Mouse (Mus musculus): ENCODE results near the gene Pdss2.
"Not testable (repeated sequence)": the region's sequence is repeated elsewhere in the genome, so short reads cannot be mapped to it uniquely, and the experiment has no call there.

The Pdss2 gene

DNA sequence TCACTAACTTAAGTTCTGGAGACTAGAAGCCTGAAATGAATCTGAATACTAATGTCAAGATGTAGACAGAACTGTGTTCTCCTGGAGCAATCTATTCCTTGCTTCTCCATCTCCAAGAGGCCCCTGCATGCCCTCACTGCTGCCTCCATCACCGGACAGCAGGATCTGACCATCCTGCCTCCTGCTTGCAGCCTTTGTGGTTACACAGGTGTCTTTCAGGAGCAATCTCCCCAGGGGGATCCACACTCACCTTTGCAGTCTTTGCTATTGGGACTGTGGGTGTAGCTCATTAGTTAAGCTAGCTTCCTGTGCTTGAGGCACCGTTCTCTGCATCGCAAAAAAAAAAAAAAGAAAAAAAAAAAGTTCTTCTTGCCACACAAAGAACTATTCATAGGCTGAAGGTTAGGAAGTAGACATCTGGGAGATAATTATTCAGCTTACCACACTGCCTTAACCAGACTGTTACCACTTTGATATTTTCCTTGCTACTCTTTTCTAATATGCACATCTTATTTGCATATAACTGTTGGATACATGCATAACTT lies 23.0 kb downstream of the Pdss2 start:
- no peak for DNase-seq

DNA sequence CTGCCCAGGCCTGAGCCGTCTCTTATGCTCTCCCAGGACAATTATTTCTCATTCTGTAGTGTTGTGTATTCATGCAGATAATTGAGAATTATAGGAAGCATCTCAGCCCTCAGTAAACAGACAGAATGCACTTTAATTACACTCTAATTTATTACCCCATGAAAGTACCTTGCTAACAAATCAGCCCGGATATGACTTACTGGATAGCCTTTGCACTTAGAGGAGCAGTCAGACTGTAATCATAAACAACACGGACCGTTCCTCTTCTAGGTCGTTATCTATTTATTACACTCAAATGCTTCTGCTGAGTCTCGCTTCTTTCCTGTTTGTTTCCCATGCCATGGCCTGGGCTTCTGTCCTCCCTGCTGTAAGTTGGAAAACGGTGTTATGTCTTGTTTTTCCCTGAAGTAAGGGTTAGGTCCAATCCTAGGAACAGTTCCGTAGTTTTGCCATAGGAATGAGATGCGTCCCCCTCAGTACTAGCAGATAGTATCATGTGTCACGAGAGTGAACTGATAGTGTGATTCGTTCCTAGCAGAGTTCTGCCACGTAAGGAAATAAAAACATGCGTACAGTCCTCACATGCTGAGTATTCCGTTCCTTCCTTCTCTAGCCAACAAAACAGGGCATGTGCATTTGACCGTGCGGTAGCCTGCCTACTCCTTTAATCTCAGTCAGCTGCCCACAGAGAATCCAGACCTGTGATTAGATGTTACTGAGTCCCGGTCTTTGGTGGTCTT lies 24.3 kb downstream of the Pdss2 start:
- DNase-seq, result no peak

DNA sequence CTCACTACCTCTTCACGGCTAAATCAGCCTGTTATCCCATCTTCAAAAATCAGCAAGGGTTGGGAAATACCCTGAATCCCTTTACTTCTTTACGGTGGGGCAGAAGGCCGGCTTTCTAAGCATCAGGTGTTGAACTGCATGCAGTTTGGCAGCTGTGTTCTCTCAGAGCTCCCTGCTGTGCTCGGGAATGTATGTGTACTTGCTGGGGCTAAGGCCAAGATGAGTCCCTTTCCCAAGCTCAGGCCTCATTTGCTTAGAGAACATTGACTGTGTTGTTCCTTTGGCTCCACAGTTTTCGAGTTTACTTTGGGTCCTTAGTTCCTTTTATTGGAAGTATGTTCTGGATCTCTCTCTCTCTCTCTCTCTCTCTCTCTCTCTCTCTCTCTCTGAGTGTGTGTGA lies 26.7 kb downstream of the Pdss2 start:
- no peak for DNase-seq

DNA sequence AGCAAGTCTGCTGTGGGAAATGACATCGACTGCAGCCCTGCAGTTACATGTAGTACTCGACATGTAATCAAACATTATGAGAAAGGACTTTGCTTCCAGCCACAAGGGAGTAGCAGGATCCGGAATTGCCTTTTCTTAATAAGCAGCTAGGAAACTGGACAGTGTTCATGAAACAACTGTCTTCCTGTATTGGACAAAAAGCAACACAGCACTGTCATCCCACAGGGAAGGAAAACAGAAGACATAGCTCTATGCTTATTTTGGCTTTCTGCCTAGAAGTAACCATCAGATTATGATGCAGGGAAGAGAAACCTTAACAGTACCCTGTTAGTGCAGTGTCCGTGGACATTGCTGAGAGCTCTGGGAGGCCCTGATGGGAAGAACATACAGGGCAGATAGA lies 31.0 kb downstream of the Pdss2 start:
- no peak for DNase-seq

DNA sequence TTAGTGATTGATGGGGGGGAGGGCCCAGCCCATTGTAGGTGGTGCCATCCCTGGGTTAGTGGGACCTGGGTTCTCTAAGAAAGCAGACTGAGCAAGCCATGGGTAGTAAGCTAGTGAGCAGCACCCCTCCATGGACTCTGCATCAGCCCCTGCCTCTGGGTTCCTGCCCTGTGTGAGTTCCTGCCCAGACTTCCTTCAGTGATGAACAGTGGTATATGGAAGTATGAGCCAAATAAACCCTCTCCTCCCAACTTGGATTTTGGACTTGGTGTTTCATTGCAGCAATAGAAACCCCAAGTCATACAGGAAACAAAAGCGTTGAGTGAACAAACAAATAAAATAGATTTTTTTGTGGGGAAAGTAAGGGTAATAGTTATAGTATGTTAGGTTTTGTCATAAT lies 35.7 kb downstream of the Pdss2 start:
- not testable (repeated sequence) for DNase-seq

DNA sequence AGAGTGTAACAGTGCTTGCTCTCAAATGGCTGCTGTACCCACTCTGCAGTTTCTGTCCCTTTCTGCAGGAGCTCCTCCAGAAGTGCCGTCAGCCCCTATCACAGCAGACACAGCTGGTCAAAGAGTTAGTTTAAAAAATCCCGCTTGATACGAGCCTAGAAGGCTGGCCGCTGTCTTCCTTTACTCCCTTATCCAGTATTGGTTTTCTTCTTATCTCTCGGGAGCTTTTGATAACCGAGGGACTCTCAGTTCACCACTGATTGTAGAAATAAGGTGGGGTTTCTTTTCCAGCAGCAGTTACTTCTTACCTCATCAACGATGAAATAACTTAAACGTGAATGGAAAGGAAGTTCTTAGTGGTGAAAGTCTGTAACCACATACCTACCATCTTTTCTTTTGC lies 36.2 kb downstream of the Pdss2 start:
- DNase-seq, result not testable (repeated sequence)

DNA sequence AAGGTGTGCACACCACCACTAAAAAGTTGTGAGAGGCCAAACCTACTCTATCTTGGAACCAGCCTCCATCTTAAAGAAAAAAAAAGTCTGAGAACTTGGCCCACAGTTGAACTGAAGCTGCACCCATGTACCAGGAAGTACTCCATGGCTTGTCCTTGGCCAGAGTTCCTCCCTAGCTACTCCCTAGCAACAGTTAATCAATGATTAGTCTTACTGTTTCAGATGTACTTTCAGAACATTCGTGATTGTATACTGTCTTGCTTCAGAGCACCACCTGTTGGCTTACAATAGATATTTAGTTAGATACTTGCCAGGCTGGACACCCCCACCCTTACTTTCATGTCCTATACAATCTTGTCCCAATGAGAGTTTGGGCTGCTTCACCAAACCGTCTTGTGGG lies 50.0 kb downstream of the Pdss2 start:
- no peak for DNase-seq

DNA sequence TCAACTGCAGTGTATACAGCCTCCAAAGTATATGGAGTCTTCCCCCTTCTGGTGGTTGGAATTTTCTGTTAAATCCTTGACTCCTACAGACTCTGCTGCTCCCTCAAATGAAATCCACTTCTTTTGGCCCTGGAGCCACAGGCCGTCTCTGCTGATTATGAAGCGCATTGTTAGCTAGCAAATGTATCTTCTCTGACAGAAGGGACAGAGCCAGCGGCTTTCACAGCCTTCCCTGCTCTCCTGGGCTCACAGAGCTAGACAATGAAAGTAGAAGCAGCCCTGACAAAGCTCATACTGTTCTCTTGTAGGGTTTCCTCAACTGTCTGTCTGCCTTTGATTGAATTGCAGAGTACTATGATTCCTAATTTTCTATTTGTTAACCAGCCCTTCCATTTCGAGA lies 51.1 kb downstream of the Pdss2 start:
- no peak for DNase-seq

DNA sequence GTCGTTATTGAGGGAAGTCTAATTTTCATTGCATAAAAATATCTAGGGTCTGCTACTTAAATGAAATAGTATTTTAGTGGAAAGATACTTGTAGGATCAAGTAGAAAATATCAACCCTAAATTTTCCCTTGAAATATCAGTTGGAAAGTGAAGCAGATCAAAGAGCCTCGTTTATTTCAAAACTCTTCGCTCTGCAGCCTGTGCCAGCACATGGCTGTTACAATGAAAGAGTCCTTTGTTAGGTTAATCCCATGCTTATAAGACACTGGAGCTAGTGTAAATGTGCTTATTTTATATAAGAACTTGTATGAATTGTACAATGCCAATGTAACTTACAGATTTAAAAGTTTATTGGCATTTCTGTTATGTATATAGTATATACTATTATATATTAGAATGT lies 51.8 kb downstream of the Pdss2 start:
- no peak for DNase-seq

DNA sequence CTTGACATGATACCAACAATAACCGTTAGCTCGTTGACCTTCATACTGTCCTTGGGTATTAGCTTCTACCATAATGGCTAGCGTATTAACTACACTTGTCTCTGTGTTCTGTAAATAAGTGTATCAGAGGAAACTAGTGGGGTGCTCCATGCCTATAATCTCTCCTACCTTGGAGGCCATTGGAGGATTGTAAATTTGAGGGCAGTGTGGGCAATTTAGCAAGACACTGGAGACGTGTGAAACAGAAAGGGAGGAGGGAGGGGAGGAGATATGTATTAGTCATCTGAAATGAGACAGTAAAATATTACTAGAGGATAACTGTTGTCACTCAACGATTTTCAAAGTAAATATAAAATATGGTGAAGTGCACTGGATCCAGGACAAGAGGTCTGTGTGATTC lies 54.2 kb downstream of the Pdss2 start:
- DNase-seq, result no peak

DNA sequence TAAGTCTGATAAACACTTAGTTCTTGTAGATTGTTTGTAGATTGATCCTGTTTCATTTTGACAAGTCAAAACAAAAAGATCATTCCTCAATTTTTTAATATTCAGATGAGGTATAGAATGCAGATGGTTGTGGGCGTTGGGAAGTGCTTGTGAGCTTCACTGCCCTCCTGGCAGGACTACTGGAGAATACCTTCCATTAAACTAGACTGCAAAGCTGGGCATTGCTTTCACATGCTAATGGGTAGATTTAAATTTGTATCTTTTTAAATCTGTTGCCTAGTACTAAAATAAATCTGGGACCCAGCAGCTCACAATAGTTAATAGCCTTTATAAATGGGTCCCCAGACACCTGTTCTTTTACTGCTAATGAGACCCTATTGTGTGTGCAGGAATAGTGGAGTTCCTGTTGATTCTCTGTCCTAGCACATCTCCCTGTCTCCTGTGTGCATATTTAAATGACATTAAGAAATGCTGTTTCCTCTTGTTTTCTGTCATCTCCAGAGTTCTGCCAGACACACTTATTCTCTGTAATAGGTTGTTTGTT lies 54.9 kb downstream of the Pdss2 start:
- DNase-seq, result no peak

DNA sequence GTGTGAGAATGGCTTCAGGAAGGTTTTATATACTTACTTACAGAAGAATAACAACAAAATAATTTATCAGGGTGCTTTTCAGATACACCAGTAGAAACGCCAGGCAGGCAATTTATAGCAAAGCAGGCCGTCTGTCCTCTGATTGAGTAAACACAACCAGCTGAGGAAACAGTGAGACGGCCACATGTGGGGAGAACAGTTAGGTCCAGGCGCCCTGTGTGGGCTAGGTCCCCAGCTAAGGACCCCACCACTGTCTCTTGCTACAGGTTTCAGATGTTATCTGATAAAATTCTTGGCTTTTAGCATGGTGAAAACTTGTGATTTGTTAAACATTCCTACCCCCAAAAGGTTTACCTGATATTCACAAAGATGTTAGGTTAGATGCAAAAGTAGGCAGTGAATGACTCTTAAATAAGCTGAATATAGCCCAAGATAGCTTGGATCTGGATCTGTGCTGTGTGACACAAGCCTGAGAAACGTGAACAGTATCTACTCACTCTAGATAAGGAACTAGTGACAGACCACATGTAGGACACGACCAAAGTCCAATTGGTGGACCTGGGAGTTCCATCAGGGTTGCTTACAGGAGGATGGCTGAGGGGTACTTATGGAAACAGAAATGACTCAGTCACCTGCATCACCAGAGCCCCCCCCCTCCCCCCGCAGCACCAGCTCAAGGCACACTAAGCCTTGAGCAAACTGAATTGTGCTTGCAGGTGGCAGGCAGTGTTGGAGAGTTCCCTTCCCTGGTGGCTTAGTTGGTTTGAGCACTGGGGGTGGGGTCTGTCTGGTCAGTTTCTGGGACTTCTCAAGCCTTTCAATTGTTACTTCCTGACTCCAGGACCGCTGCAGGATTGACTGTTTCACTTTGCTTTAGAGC lies 56.2 kb downstream of the Pdss2 start:
- DNase-seq, result no peak

DNA sequence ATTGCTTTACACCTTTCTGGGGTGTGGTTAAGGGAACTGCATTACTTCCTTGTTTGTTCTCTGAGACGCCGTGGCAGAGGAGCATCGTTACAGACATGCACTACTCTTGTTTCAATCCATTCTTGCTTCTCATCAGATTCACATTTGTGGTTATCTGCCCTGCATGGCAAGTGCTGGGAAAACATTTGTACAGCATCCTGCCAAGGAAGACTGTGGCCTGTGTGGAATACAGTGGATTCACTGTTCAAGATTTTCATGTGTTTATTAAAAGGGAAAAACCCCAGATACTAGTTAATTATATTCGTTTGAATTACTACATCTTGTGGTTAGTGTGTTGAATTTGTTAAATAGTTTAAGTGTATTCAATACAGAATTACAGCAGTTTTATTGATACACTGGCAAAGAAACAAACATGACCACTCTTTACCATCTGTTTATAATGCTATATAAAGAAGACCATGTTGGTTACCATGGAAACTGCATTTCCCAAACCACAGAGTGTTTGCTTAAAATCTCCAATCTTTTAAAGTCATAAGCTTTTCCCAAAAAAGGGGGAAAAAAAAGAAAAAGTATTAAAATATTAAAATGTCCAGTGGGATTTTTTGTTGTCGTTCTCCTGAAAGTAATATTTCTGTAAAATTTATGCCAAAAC lies 58.5 kb downstream of the Pdss2 start:
- no peak for DNase-seq

DNA sequence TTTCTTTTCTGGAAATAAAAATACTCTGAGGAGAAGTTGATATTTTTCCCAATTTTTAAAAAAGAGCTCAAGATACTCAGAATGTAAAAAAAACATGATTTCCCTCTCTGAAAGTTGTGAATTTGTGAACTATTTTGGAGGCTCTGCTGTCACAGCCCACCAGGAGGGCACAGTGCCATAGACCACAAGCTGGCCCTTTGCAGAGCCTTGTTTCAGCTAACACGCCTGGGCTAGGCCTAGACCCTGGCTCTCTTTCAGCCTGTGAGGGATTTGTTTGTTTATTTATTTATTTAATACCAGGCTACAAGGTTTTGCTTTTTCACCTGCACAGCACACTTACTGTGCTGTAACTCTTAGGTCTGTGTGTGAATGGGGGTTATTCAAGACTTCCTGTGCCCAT lies 64.3 kb downstream of the Pdss2 start:
- no peak for DNase-seq

DNA sequence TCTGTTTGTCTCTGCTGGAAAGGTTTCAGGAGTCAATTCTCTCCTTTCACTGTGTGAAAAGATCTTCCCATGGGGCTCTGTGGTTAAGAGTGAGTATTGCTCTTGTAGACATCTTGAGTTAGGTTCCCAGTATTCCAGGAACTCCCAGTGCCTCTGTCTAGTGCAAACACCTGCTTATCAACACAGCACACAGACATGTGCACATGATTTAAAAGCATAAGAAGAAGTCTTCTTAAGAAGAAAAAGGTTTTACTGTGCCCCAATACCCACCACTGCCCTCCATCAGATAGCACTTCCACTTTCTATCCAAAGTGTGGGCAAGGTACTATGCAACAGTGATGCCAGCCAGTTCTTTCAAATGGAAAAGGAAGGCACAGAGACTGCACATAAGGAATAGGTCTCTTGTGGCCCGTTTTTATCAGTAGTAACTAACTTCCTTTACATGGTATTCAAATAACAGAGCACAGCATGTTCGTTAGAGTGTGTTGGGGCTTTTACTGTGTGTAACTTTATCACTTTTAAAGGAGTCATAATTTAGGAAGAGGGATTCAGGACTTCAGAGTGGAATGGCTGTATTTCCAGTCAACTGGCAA lies 69.4 kb downstream of the Pdss2 start:
- no peak for DNase-seq

DNA sequence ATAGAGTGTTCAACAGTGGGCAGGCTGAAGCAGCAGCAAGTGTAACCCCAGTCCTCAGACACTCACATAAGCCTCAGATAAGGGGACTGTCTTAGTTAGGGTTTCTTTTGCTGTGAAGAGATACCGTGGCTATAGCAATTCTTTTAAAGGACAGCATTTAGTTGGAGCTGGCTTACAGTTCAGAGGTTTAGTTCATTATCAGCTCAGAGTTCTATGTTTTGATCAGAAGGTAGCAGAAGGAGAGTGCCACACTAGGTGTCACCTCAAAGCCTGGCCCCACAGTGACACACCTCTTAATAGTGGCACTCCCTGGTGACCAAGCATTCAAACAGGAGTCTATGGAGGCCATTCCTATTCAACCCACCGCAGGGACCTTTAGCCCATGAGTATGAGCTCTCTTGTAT lies 70.0 kb downstream of the Pdss2 start:
- DNase-seq, result no peak

DNA sequence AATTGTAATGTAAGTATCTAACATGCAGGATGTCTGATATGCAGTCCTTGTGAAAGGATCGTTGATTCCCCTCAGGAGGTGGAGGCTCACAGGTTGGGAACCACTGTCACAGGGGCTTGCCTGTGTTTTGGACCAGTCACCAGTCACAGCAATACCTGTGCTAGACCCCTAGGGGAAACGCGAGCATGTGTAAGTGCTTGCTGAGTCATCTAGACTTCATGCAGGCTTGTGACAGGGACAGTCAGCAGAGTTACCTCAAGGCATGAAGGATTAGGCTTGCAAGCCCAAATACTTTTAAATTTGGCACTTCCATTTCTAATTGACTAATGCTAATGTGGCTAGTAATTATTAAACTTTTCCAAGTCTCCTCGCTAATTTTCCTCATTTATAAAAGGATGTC lies 71.2 kb downstream of the Pdss2 start:
- no peak for DNase-seq

DNA sequence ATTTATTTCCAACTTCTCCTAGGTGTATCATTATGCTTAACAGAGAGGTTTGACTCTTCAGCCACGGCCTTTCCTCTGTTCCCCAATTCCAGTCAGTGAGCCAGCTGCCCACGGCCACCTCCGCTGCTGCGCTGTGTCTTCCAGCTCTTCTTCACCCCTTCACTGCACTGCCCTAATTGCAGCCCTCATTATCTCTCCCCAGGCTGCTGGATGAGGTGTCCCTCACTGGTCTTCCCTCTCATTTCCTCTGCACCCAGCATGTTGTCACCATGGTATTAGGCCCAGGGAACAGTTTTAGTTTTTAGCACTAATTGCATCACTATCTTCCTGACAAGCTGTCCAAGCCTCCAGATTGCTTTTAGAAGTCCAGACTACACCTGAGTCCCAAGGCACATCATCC lies 73.0 kb downstream of the Pdss2 start:
- no peak for DNase-seq

DNA sequence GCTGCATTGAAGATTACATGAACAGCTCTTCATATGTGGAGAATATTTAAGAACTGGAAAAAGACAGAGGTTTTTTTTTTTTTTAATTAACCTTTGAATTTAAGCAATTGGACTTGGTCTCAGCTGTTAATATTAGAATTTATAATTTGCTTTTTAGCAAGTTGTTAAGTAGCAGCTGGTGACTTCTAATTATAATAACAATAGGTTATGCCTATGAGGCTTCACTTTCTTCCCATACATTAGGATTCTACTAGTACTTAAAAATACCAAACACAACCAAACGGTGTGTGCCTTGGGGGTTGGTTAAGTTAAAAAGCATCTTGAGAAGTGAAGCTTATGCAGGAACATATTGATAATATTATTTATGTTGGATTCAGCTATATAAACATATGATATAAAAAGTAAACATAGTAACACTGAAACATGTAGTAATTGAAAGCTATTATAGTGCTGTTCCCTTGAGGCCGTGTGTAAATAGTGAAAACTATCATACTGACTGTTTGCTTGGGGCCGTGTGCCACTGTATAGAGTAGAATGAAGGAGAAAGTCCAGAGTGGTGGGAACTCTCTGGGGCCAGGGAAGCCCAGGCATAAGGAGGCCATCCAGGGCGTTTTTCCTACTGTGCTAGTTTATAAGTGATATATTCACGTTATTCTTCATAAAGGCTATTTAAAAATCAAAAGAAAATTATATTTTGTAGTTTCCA lies 87.0 kb downstream of the Pdss2 start:
- no peak for DNase-seq

DNA sequence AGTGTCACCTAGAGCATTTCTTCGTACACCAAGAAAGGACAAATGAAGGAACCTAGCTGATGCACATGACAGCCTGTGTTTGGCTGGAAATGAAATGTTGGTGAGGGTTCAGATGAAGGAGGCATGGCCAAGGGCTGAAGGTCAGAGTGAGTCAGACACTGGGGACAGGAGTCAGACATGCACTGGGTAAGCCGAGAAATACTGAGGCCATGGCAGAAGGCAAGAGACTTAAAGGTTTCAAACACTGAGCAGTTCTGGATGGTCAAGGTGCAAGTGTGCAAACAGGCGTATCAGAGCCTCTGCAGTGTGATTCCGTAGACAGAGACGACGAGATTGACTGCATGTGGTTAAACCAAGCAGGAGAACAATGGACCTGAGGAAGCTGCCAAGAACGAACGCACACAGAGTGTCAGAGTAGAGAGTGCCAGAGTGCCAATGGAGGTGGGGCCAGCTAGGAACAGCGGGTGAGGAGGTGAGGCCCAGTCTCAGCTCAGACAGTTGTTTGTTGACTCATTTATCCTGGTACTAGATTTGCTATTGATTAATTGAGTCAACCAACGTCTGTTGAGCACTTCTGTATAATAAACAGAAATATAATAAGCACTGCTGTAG lies 89.6 kb downstream of the Pdss2 start:
- no peak for DNase-seq

DNA sequence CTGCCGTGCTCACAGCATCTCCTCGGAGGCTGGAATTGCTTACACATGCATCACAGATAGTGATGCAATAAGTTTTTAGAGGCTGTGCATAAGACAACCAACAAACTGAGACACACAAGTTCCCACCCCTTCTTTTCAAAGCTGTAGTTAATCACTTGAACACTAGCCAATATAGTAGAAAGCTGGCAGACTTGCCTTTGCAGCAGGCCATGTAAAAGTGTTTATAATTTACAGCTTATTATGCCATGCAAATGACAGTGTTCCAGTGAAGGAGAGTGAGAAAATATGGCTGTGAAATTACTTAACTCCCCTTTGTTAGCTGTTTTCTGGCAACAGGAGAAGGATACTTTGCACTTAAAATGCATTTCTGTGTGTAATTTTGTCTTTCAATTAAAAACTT lies 90.9 kb downstream of the Pdss2 start:
- no peak for DNase-seq
